Comparison of ENCODE assay signal across 8 mouse cellular contexts in the genomic region with DNA sequence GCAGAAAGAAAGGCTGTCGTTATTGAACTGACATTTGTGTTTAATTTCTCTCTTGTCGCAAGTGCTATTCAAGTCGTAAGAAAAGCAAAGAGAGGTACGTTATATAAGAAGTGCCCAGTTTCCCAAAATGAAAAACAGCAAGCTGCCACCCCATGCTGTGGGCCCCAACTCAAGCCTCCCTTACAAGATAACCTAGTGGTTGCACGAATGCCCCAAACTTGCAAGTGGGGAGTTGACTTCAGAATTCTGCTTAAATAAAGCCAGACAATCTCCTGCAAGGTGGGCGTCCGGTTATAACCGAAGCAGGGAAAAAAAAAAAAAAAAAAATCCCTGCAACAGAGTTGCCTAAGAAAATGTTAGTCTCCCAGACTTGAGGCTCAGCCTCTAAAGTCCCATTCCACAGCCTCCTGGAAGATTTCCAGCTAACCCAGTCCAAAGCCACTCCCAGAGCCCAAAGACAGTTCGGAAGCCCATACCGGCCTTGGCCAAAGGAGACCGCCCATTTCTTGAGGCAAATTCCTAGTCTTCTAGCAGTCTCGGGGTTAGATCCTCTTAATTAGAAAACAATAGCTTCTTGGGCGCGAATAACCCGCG. TPM values are rescaled to one million over a fixed set of nuclear protein-coding genes. Genes with fewer than 3 reads are reported as not detected.
A peak's percentile ranks its signal among the peaks of the same experiment; 100 is the strongest.
DNase-seq lines count a peak whose midpoint lies in the region; ATAC-seq lines count a peak whose summit lies in the region.

No protein-coding gene starts in this region.

- no peak for ATAC-seq in granulocyte monocyte progenitor cell, adult 5-6 weeks (replicated peaks; ENCODE audit: poor library complexity, severe bottlenecking)

- DNase-seq in embryo, embryonic 10.5 days (ENCODE audit: low spot score) = peak; percentile 52
- DNase-seq in embryo, embryonic 10 days (ENCODE audit: low spot score) = no peak
- DNase-seq in R1 (ENCODE audit: low read depth, low spot score) = peak; percentile 70
- DNase-seq in heart, postnatal 10 days = peak; percentile 47 to 59
- peak; percentile 57 for DNase-seq in lung, postnatal 10 days
- DNase-seq in testis, postnatal 10 days (ENCODE audit: low spot score) = no peak
- no peak for DNase-seq in urinary bladder, postnatal 25 days (ENCODE audit: low spot score)

- intact Hi-C loops in heart, postnatal 10 days (cut with DNase I) = no loop called here

RNA-seq across cellular contexts. Expression of a gene that starts 8.5 kb away (rescaled TPM):
- not detected for total RNA-seq in heart, postnatal 10 days (2021)
- not detected in 2 replicates for total RNA-seq in granulocyte monocyte progenitor cell, adult 5-6 weeks (2014; fragmentation: Nextera tagmentation)
- total RNA-seq in granulocyte monocyte progenitor cell, adult 5-6 weeks (2017) = not detected in 2 replicates

RNA-seq across cellular contexts. Expression of a gene that starts 44.5 kb away (rescaled TPM):
- 10 to 100 TPM; 53.9 to 59.5 TPM for total RNA-seq in heart, postnatal 10 days (2021)
- 114 and 138 TPM in 2 replicates for total RNA-seq in granulocyte monocyte progenitor cell, adult 5-6 weeks (2014; fragmentation: Nextera tagmentation)
- total RNA-seq in granulocyte monocyte progenitor cell, adult 5-6 weeks (2017) = 177 and 178 TPM in 2 replicates

RNA-seq across cellular contexts. Expression of a gene that starts 49.1 kb away (rescaled TPM):
- 10 to 100 TPM; 14.0 to 17.4 TPM for total RNA-seq in heart, postnatal 10 days (2021)
- 5.5 and 9.2 TPM in 2 replicates for total RNA-seq in granulocyte monocyte progenitor cell, adult 5-6 weeks (2014; fragmentation: Nextera tagmentation)
- 9.0 and 9.6 TPM in 2 replicates for total RNA-seq in granulocyte monocyte progenitor cell, adult 5-6 weeks (2017)

RNA-seq across cellular contexts. Expression of a gene that starts 49.2 kb away (rescaled TPM):
- total RNA-seq in heart, postnatal 10 days (2021) = 10 to 100 TPM; 13.7 to 14.0 TPM
- total RNA-seq in granulocyte monocyte progenitor cell, adult 5-6 weeks (2014; fragmentation: Nextera tagmentation) = 9.9 and 11.6 TPM in 2 replicates
- total RNA-seq in granulocyte monocyte progenitor cell, adult 5-6 weeks (2017) = 14.0 and 14.1 TPM in 2 replicates

Comparison
In these comparisons a context has a peak if more than half of its experiments do, and no peak if none do; other contexts are left out.
1. DNase-seq: peak in embryo, embryonic 10.5 days (single experiment), R1 (single experiment), heart, postnatal 10 days (2 of 2) and lung, postnatal 10 days (single experiment); none in embryo, embryonic 10 days (single experiment), testis, postnatal 10 days (single experiment) and urinary bladder, postnatal 25 days (single experiment).